Mouse (Mus musculus): ENCODE data around the gene Dop1b.

Gene Dop1b

DNA sequence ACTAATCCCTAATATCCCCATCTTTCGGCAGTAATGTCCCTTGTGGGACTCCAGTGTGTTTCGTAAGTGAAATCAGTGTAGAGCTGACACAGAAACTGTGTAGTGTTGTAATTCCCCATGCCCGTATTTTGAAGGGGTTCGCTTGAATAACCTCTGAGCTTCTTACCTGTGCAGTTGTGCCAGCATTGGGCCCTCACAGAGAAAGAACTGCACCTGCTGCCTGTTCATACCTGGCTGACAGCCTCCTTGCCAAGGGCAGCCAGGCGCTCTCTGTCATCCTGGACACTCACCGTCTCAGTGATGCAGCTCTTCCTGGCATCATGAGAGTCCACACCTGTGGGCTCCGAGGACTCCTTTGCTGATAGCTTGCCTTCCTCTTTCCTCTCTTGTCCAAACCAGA is 1.3 kb downstream of the Dop1b start:
- no peak for DNase-seq (ENCODE audit: low spot score)

DNA sequence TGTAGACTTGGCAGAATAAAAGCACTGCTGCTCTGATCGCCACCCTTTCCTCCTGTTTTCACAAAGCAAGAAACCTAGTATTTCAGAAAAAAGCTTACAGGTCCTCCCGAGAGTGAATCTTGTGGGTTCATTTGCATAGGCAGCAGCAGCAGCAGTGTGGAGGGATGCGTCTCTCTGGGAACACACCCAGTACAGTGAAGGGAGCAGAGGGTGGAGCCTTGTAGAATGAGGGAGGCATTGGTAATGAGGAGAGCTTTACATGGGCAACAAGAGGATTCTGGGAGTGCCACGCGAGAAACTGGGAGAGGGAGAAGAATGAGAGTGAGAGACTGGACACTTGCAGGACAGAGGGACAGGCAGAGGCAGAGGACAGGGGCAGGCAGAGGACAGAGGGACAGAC is 2.7 kb downstream of the Dop1b start:
- no peak for DNase-seq (ENCODE audit: low spot score)

DNA sequence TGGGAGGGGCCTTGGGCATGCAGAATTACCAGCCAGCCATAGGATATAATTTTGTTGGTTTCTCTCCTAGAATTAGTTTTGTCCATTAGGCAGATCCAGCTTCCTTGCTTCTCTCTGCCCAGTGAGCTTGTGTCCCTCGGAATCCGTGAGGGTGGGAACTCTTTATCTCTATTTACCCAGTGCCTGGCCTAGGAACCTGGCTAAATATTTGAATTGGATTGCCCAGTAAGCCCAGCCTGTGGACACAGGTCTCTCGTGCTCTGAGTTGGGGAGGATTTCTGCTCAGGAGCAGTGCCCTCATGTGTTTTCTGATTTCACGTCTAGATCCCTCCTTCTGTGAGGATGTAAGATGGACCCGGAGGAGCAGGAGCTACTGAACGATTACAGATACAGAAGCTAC is 4.1 kb downstream of the Dop1b start:
- no peak for DNase-seq (ENCODE audit: low spot score)

- peak; percentile 70 for DNase-seq (ENCODE audit: low spot score)
Measured at GRCm38 (mm10) chr16:93717299-93717703, 5.6 kb downstream of the Dop1b start.

- DNase-seq (ENCODE audit: low spot score): no peak
Measured at GRCm38 (mm10) chr16:93721771-93722170, 10.1 kb downstream of the Dop1b start.

GRCm38 (mm10) chr16:93722476-93722875 is 10.8 kb downstream of the Dop1b start:
- no peak for DNase-seq (ENCODE audit: low spot score)

- DNase-seq (ENCODE audit: low spot score): peak; percentile 38
Measured at GRCm38 (mm10) chr16:93725417-93726144, 13.9 kb downstream of the Dop1b start.

DNA sequence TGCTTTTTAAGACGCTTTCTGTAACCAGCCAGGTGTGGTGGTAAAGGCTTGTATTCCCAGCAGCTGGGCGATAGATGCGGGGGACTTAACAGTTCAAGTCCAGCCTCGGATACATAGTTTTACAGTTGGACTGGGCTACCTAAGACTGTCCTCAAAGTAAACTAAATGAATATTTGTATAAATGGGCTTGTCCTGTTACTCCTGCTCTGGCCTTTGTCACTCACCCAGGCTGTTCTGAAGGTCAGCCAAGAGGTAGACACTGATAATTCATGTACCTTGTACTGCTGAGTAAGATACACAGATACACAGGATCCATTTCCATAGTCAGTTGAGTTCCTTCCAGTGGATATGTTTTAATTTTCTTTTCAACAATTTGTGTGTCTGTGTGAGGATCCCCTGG is 14.5 kb downstream of the Dop1b start:
- no peak for DNase-seq (ENCODE audit: low spot score)

GRCm38 (mm10) chr16:93728676-93729075 is 17.0 kb downstream of the Dop1b start:
- no peak for DNase-seq (ENCODE audit: low spot score)

- no peak for DNase-seq (ENCODE audit: low spot score)
Measured at GRCm38 (mm10) chr16:93729801-93730721, 18.4 kb downstream of the Dop1b start.

DNA sequence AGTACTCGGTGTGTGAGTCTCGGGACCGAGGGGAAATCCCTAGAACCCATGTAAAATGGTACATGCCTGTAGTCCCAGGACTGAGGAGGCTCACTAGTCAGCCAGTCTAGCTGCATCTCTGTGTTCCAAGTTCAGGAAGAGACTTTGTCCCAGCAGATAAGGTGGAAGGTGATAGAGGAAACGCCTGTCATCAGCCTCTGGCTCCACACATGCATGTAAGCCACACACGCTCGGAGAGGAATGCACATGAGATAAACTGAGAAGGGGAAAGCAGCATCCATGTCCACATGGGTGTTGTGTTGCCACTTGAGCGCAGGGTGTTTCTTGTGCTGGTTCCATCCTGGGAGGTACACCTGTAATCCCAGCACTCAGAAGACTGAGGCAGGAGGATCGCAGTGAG is 19.6 kb downstream of the Dop1b start:
- no peak for DNase-seq (ENCODE audit: low spot score)

DNA sequence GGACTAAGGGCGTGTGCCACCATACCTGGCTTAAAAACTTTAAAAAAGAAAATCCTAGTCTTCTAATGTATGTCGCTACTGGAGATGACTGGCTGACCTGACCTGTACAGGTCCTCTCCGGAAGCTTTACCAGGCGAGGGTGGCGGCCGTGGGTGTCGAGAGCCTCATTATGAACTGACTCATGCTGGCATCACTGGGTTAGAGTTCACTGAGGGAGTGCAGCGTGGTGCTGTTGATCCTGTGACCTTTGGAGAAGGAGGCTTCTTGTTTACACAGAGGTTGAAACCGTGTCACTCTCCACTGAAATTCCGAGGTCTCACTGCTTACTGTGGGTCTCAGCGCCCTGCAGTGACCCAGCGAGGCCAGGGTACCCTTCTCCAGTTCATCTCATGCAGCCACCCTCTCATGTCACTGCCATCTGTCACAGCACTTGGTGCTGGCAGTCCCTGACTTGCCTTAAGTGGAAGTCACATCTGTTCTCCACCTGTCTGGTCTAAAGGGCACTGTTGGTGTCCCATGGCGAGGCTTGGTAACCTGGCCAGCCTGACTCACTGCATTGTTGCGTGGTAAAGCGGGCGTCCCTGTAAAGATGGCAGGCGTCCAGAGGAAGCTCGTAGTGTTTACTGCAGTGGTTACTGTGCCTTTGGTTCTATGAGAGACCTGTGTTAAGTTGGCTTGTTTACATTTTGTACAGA is 21.3 kb downstream of the Dop1b start:
- DNase-seq (ENCODE audit: low spot score): peak; percentile 51

DNA sequence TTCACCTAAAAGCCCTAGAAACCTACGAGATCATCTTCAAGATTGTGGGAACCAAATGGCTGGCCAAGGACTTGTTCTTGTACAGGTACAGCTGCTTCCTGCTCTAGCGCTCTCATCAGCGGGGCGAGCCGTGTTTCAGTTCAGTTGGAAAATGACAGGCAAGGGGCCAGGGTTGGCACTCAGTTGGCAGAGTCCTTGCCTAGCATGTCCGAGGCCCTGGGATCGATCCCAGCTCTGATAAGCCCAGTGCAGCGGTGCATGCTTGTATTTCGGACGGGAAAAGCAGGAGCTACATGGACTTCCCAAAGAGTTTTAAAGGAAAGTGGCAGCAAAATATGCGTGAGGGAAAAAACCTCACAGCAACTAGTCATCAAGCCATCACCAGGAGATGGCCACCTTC is 27.5 kb downstream of the Dop1b start:
- DNase-seq (ENCODE audit: low spot score): peak; percentile 22

DNA sequence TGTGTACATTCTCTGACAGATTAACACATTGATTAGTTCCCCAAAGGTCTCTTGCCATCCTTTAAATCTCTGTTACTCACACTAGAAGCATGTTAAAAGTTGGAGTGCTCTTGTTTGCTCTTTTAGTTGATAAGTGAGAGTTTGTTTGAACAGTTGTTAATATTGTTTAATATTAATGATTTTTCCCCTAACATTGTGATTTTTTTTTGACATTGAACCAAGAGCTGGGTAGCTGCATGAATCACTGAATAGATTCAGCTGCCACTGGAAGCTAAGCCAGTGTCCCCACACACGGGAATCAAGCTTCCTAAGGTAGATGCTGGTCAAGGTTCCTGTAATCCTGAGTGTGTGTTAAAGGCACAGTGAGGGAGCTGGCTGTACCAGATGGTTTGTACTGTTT is 31.2 kb downstream of the Dop1b start:
- no peak for DNase-seq (ENCODE audit: low spot score)

- DNase-seq (ENCODE audit: low spot score): peak; percentile 26
Measured at GRCm38 (mm10) chr16:93744049-93744490, 32.4 kb downstream of the Dop1b start.

GRCm38 (mm10) chr16:93744804-93745340 is 33.2 kb downstream of the Dop1b start:
- no peak for DNase-seq (ENCODE audit: low spot score)

- DNase-seq (ENCODE audit: low spot score): no peak
Measured at GRCm38 (mm10) chr16:93746397-93746796, 34.7 kb downstream of the Dop1b start.

GRCm38 (mm10) chr16:93746957-93747356 is 35.3 kb downstream of the Dop1b start:
- DNase-seq (ENCODE audit: low spot score): no peak

DNA sequence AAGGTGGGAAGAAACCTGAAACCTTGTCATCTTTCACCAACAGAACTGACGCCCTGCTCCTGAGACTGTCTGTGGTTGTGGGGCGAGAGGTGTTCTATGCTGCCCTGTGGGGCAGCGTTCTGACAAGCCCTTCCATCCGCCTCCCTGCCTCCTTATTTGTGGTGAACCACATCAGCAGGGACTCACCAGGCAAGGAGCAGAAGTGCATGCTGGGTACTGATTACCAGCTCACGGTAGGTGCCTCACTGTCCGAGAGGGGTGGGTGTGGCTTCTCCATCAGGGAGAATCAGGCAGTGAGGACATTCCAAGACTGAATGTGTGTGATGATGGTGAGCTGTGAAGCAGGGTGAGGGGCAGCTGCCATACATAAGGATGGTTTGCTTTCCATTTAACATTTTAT is 35.7 kb downstream of the Dop1b start:
- no peak for DNase-seq (ENCODE audit: low spot score)

DNA sequence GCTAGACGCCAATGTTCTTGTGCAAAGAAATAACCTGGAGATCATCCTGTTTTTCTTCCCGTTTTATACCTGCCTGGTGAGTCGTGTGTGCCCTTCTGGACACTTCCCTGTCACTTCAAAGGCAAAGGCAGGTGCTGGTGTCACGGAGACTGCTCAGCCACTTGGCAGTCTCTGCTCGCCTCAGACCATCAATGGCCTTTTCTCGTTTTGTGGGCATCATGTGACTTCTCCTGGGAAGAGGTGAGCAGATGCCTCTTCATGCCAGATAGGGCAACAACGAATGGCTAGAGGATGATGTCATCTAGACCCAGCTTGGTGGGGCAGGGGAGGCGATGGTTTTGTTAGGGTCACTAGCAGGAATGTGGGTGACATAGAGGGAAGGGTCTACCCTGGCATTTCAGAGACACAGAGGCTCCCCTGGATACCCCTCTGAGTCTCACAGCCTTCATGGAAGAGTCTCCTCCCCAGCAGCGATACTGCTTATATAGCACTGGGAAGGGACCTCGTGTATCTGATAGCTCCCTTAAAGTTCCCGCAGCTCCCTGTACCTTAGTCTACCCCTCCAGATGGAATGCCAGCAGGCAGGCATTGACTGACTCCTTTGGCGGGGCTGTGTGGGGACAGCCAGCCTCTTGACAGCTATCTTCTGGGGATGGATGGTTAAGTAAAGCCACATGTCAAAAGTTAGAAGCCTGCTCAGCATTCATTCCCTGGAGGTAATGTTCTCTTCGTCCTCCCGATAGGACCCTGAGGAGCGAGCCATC is 37.6 kb downstream of the Dop1b start:
- DNase-seq (ENCODE audit: low spot score): no peak

DNA sequence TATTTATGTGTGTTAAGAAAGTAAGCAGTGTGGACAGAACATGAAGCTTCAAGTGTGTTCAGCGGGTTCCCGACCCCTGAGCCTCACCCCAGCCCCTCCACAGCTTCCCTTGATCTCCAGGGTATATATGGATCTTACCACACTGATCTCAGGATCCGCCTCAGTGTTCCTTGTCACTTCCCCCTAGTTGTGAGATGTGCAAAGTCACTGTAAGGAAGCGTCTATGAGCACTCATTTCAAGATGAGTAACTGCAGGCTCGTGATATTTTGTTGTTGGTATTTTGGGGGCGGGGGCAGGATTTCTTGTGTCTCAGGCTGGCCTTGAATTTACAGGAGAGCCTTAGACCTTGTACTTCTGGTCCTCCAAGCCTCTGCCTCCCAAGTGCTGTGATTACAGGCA is 38.8 kb downstream of the Dop1b start:
- no peak for DNase-seq (ENCODE audit: low spot score)

DNA sequence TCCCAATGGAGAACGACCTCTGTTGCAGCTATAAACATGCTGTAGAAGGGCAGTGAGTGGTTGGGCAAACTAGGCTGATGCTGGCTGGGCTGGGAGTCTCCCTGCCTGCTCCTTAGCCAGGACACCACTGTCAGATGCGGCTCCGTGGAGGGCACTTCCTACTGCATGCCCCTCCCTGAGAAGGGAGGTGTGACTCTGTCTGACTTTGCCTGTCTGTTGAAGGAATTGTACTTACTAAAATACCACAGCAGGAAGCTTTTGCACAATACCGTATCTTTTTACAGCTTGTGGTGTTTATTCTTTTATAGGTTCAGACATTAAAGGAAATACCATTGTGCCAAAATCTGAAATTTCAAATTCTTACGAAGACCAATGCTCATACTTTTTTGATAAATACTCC is 40.1 kb downstream of the Dop1b start:
- DNase-seq (ENCODE audit: low spot score): no peak

All from urinary bladder, postnatal 14 days (tissue).